Mouse (Mus musculus) intestine, embryonic 15.5 days (tissue): ENCODE measurements around the gene Ifi47. TPM values are rescaled to one million over a fixed set of nuclear protein-coding genes. Genes with fewer than 3 reads are reported as not detected.

ENCODE experiments used
- ATAC-seq: fragments of 200-750 bp; cut with Nextera tagmentation; 2 replicates; pipeline ENCODE4 v1.8.0; 2017; ENCODE audit warnings: moderate TSS enrichment, moderate library complexity
- H3K27ac ChIP-seq: fragments of 300-500 bp; sonication (generic); 2 replicates; pipeline ENCODE4 v1.5.1; 2015; ENCODE audit warnings: mild to moderate bottlenecking, inconsistent platforms
- H3K27me3 ChIP-seq: fragments of 300-500 bp; sonication (generic); replicated peaks from 2 replicates; pipeline ENCODE4 v1.6.1; 2015; ENCODE audit warnings: inconsistent platforms
- H3K36me3 ChIP-seq: fragments of 300-500 bp; sonication (generic); 2 replicates; pipeline ENCODE4 v1.6.1; 2015; ENCODE audit warnings: inconsistent platforms
- H3K4me1 ChIP-seq: fragments of 300-500 bp; sonication (generic); replicated peaks from 2 replicates; pipeline ENCODE4 v1.6.1; 2015; ENCODE audit warnings: inconsistent platforms
- H3K4me2 ChIP-seq: fragments of 300-500 bp; sonication (generic); replicated peaks from 2 replicates; pipeline ENCODE4 v1.6.1; 2015; ENCODE audit warnings: mild to moderate bottlenecking, inconsistent platforms
- H3K4me3 ChIP-seq: fragments of 300-500 bp; sonication (generic); replicated peaks from 2 replicates; pipeline ENCODE4 v1.5.1; 2015; ENCODE audit warnings: inconsistent platforms
- H3K9ac ChIP-seq: fragments of 300-500 bp; sonication (generic); 2 replicates; pipeline ENCODE4 v1.6.1; 2015; ENCODE audit warnings: inconsistent platforms
- H3K9me3 ChIP-seq: fragments of 300-500 bp; sonication (generic); 2 replicates; pipeline ENCODE4 v1.6.1; 2016; ENCODE audit warnings: inconsistent platforms
- WGBS: fragments of 180-500 bp; shearing (Covaris S2); methylation state at CpG from one replicate; pipeline ENCODE4 v1.1.7; 2015; 5-methylcytosine and 5-hydroxymethylcytosine counted together
- polyA plus RNA-seq: library from polyadenylated mRNA; unstranded; fragments of >200 nt; fragmentation: Nextera tagmentation; extraction: Ambion mirVana; gene quantifications from 2 replicates; pipeline ENCODE4 v1.2.1, GENCODE M21; 2015

Ifi47 gene
- polyA plus RNA-seq, 1 experiment from 2014 or later = 3.1 TPM

- ATAC-seq = no peak
- WGBS = 69% methylated on average over 3 of the region's 3 CpGs
- H3K27ac ChIP-seq = no peak overlapping the region
Measured at GRCm38 (mm10) chr11:49081886-49082285, 5.5 kb downstream of the Ifi47 start.

GRCm38 (mm10) chr11:49083146-49083545, 6.8 kb downstream of the Ifi47 start:
- whole genome bisulfite sequencing = 89% methylated on average over 1 of the region's 1 CpGs

More at GRCm38 (mm10) chr11:49081886-49082285, 5.5 kb downstream of the Ifi47 start:
- no peaks in the 10 kb centered on the region for H3K4me1 ChIP-seq
- H3K4me2 ChIP-seq = no peak overlapping the region
- no peak overlapping the region for H3K9ac ChIP-seq
- H3K27me3 ChIP-seq = no peaks in the 10 kb centered on the region
- H3K9me3 ChIP-seq = no peaks in the 10 kb centered on the region
- no peak overlapping the region for H3K4me3 ChIP-seq
- no peaks in the 10 kb centered on the region for H3K36me3 ChIP-seq

GRCm38 (mm10) chr11:49083808-49084207, 7.4 kb downstream of the Ifi47 start:
- 79% methylated on average over 3 of the region's 3 CpGs for WGBS
- Histone ChIP-seq H3K36me3 (no peaks in the 10 kb centered on the region), H3K27ac (no peak overlapping the region), H3K27me3 (no peaks in the 10 kb centered on the region), H3K9me3 (no peaks in the 10 kb centered on the region), H3K4me1 (peaks cover 7% of the 10 kb centered on the region), H3K4me2 (no peak overlapping the region), H3K9ac (no peak overlapping the region), H3K4me3 (no peak overlapping the region)
- no peak for ATAC-seq

More at GRCm38 (mm10) chr11:49083146-49083545, 6.8 kb downstream of the Ifi47 start:
- H3K4me1 ChIP-seq = peaks cover 4% of the 10 kb centered on the region
- H3K9me3 ChIP-seq = no peaks in the 10 kb centered on the region
- H3K27ac ChIP-seq = no peak overlapping the region
- no peak overlapping the region for H3K4me2 ChIP-seq
- no peak for ATAC-seq
- no peak overlapping the region for H3K4me3 ChIP-seq
- no peaks in the 10 kb centered on the region for H3K36me3 ChIP-seq
- H3K27me3 ChIP-seq = no peaks in the 10 kb centered on the region
- no peak overlapping the region for H3K9ac ChIP-seq

GRCm38 (mm10) chr11:49084385-49084784, 8.0 kb downstream of the Ifi47 start:
- Histone ChIP-seq H3K36me3 (no peaks in the 10 kb centered on the region), H3K27me3 (no peaks in the 10 kb centered on the region), H3K4me3 (no peak overlapping the region), H3K9ac (no peak overlapping the region), H3K9me3 (no peaks in the 10 kb centered on the region), H3K27ac (no peak overlapping the region), H3K4me1 (peaks cover 7% of the 10 kb centered on the region), H3K4me2 (no peak overlapping the region)
- no peak for ATAC-seq
- 76% methylated on average over 1 of the region's 1 CpGs for WGBS

GRCm38 (mm10) chr11:49084875-49085274, 8.5 kb downstream of the Ifi47 start:
- peaks cover 7% of the 10 kb centered on the region for H3K4me1 ChIP-seq
- H3K27ac ChIP-seq = no peak overlapping the region
- H3K4me2 ChIP-seq = no peak overlapping the region
- no peaks in the 10 kb centered on the region for H3K27me3 ChIP-seq
- no peak overlapping the region for H3K9ac ChIP-seq
- no peak for ATAC-seq
- H3K4me3 ChIP-seq = no peak overlapping the region
- WGBS = 38% methylated on average over 3 of the region's 3 CpGs
- H3K9me3 ChIP-seq = no peaks in the 10 kb centered on the region
- no peaks in the 10 kb centered on the region for H3K36me3 ChIP-seq

GRCm38 (mm10) chr11:49086858-49087361, 10.5 kb downstream of the Ifi47 start:
- H3K27ac ChIP-seq = no peak overlapping the region
- 67% methylated on average over 6 of the region's 6 CpGs for WGBS

GRCm38 (mm10) chr11:49087830-49088616, 11.6 kb downstream of the Ifi47 start:
- Histone ChIP-seq H3K36me3 (no peaks in the 10 kb centered on the region), H3K4me1 (peaks cover 9% of the 10 kb centered on the region), H3K27me3 (no peaks in the 10 kb centered on the region), H3K4me2 (peak overlapping the region; percentile 47), H3K27ac (0 out of 2 replicates have a peak overlapping the region, but pooled peaks have one; percentile 6), H3K9ac (peak overlapping the region; percentile 15; the same call in 1 of the 2 replicates), H3K9me3 (no peaks in the 10 kb centered on the region), H3K4me3 (peak overlapping the region; percentile 6; the same call in 1 of the 2 replicates)
- ATAC-seq = peak; percentile 72
- WGBS = 39% methylated on average over 22 of the region's 22 CpGs

More at GRCm38 (mm10) chr11:49086858-49087361, 10.5 kb downstream of the Ifi47 start:
- Histone ChIP-seq H3K4me1 (peaks cover 9% of the 10 kb centered on the region), H3K9ac (no peak overlapping the region), H3K36me3 (no peaks in the 10 kb centered on the region), H3K27me3 (no peaks in the 10 kb centered on the region), H3K4me3 (no peak overlapping the region), H3K9me3 (no peaks in the 10 kb centered on the region), H3K4me2 (0 out of 2 replicates have a peak overlapping the region, but pooled peaks have one; percentile 12)
- no peak for ATAC-seq

GRCm38 (mm10) chr11:49088990-49089652, 12.7 kb downstream of the Ifi47 start:
- Histone ChIP-seq H3K4me3 (no peak overlapping the region), H3K27ac (no peak overlapping the region), H3K36me3 (no peaks in the 10 kb centered on the region), H3K4me1 (peaks cover 9% of the 10 kb centered on the region), H3K4me2 (no peak overlapping the region; the same call in 1 of the 2 replicates), H3K9ac (no peak overlapping the region), H3K27me3 (no peaks in the 10 kb centered on the region), H3K9me3 (no peaks in the 10 kb centered on the region)
- WGBS = 68% methylated on average over 5 of the region's 5 CpGs
- peak; percentile 81 for ATAC-seq

GRCm38 (mm10) chr11:49089735-49090507, 13.5 kb downstream of the Ifi47 start:
- H3K36me3 ChIP-seq = no peaks in the 10 kb centered on the region
- ATAC-seq = 0 out of 2 replicates have a peak, but pooled peaks have one; percentile 21
- H3K4me3 ChIP-seq = no peak overlapping the region
- no peak overlapping the region for H3K27ac ChIP-seq
- no peaks in the 10 kb centered on the region for H3K9me3 ChIP-seq
- WGBS = 76% methylated on average over 3 of the region's 3 CpGs
- H3K27me3 ChIP-seq = no peaks in the 10 kb centered on the region
- H3K4me2 ChIP-seq = no peak overlapping the region
- peaks cover 9% of the 10 kb centered on the region for H3K4me1 ChIP-seq
- H3K9ac ChIP-seq = no peak overlapping the region

- Histone ChIP-seq H3K9ac (no peak overlapping the region), H3K9me3 (no peaks in the 10 kb centered on the region), H3K27me3 (no peaks in the 10 kb centered on the region), H3K36me3 (no peaks in the 10 kb centered on the region), H3K4me1 (peaks cover 9% of the 10 kb centered on the region), H3K4me3 (no peak overlapping the region), H3K4me2 (no peak overlapping the region), H3K27ac (no peak overlapping the region)
- 83% methylated on average over 5 of the region's 5 CpGs for WGBS
- ATAC-seq = no peak
Measured at GRCm38 (mm10) chr11:49090551-49090950, 14.2 kb downstream of the Ifi47 start.

- Histone ChIP-seq H3K27ac (no peak overlapping the region), H3K36me3 (no peaks in the 10 kb centered on the region), H3K27me3 (no peaks in the 10 kb centered on the region), H3K9me3 (no peaks in the 10 kb centered on the region), H3K4me2 (no peak overlapping the region), H3K9ac (no peak overlapping the region), H3K4me1 (peaks cover 9% of the 10 kb centered on the region), H3K4me3 (no peak overlapping the region)
- 70% methylated on average over 4 of the region's 4 CpGs for WGBS
- no peak for ATAC-seq
Measured at GRCm38 (mm10) chr11:49091171-49091570, 14.8 kb downstream of the Ifi47 start.
